Mouse (Mus musculus): ENCODE data around the gene Epb41.

- no peak for TF ChIP-seq CTCF (IDR thresholded peaks at IDR 0.05; ENCODE audit: borderline replicate concordance, insufficient read depth, low read length)
- no peak for TF ChIP-seq POLR2A (IDR thresholded peaks at IDR 0.05; ENCODE audit: low read depth, low read length)
Observed at GRCm38 (mm10) chr4:132077445-132077844, 2.3 kb upstream of the Epb41 start.

Data from embryonic fibroblast, embryonic 13.5 days (primary cell).